Mouse (Mus musculus): Measurements from ENCODE around the gene Stpg2. TPM values are rescaled to one million over a fixed set of nuclear protein-coding genes. Genes with fewer than 3 reads are reported as not detected.
"Not testable (repeated sequence)": the region's sequence is repeated elsewhere in the genome, so short reads cannot be mapped to it uniquely, and the experiment has no call there.

Stpg2 gene
- polyA plus RNA-seq, 1 experiment from 2014 or later = 0.11 TPM

GRCm38 (mm10) chr3:139665047-139665446 lies 459.6 kb downstream of the Stpg2 start:
- Histone ChIP-seq H3K27ac (replicated peaks) (no peak overlapping the region), H3K4me3 (no peak overlapping the region), H3K27me3 (no peaks in the 10 kb centered on the region), H3K9ac (replicated peaks) (no peak overlapping the region), H3K4me1 (no peaks in the 10 kb centered on the region), H3K36me3 (no peaks in the 10 kb centered on the region), H3K4me2 (replicated peaks) (no peak overlapping the region), H3K9me3 (no peaks in the 10 kb centered on the region)
- WGBS = 100% methylated on average over 3 of the region's 3 CpGs
- ATAC-seq (ENCODE audit: low FRiP score, low read depth) = no peak

- H3K27me3 ChIP-seq = no peaks in the 10 kb centered on the region
- H3K27ac ChIP-seq (replicated peaks) = no peak overlapping the region
- ATAC-seq (ENCODE audit: low FRiP score, low read depth) = no peak
- no peak overlapping the region for H3K9ac ChIP-seq (replicated peaks)
- H3K4me1 ChIP-seq = no peaks in the 10 kb centered on the region
- H3K4me2 ChIP-seq (replicated peaks) = no peak overlapping the region
- H3K36me3 ChIP-seq = no peaks in the 10 kb centered on the region
- H3K4me3 ChIP-seq = no peak overlapping the region
- 88% methylated on average over 3 of the region's 3 CpGs for WGBS
- no peaks in the 10 kb centered on the region for H3K9me3 ChIP-seq
Measured at GRCm38 (mm10) chr3:139676192-139676591, 470.7 kb downstream of the Stpg2 start.

- Histone ChIP-seq H3K27ac (replicated peaks) (no peak overlapping the region), H3K27me3 (no peaks in the 10 kb centered on the region), H3K4me1 (no peaks in the 10 kb centered on the region), H3K4me3 (no peak overlapping the region), H3K36me3 (no peaks in the 10 kb centered on the region), H3K9me3 (no peaks in the 10 kb centered on the region), H3K9ac (replicated peaks) (no peak overlapping the region), H3K4me2 (replicated peaks) (no peak overlapping the region)
- no peak for ATAC-seq (ENCODE audit: low FRiP score, low read depth)
- 93% methylated on average over 1 of the region's 1 CpGs for WGBS
Measured at GRCm38 (mm10) chr3:139676723-139677122, 471.2 kb downstream of the Stpg2 start.

- H3K27ac ChIP-seq (replicated peaks); H3K9me3 ChIP-seq; H3K27me3 ChIP-seq; H3K4me1 ChIP-seq; ATAC-seq (ENCODE audit: low FRiP score, low read depth); H3K4me2 ChIP-seq (replicated peaks); H3K9ac ChIP-seq (replicated peaks); H3K4me3 ChIP-seq; H3K36me3 ChIP-seq: not testable (repeated sequence)
- WGBS = 89% methylated on average over 3 of the region's 3 CpGs
Measured at GRCm38 (mm10) chr3:139704238-139704637, 498.7 kb downstream of the Stpg2 start.

- not testable (repeated sequence) for H3K9me3 ChIP-seq; H3K9ac ChIP-seq (replicated peaks); H3K4me2 ChIP-seq (replicated peaks); H3K27ac ChIP-seq (replicated peaks); H3K4me3 ChIP-seq; ATAC-seq (ENCODE audit: low FRiP score, low read depth); H3K36me3 ChIP-seq; H3K27me3 ChIP-seq; H3K4me1 ChIP-seq
- WGBS = 94% methylated on average over 4 of the region's 4 CpGs
Measured at GRCm38 (mm10) chr3:139707396-139707795, 501.9 kb downstream of the Stpg2 start.

GRCm38 (mm10) chr3:139709794-139710193 lies 504.3 kb downstream of the Stpg2 start:
- H3K4me3 ChIP-seq = no peak overlapping the region
- no peak for ATAC-seq (ENCODE audit: low FRiP score, low read depth)
- WGBS = 87% methylated on average over 4 of the region's 4 CpGs
- H3K9me3 ChIP-seq = no peaks in the 10 kb centered on the region
- H3K4me2 ChIP-seq (replicated peaks) = no peak overlapping the region
- H3K36me3 ChIP-seq = no peaks in the 10 kb centered on the region
- H3K4me1 ChIP-seq = no peaks in the 10 kb centered on the region
- H3K27me3 ChIP-seq = no peaks in the 10 kb centered on the region
- no peak overlapping the region for H3K27ac ChIP-seq (replicated peaks)
- H3K9ac ChIP-seq (replicated peaks) = no peak overlapping the region

GRCm38 (mm10) chr3:139728751-139729150 lies 523.3 kb downstream of the Stpg2 start:
- Histone ChIP-seq H3K36me3 (no peaks in the 10 kb centered on the region), H3K27me3 (no peaks in the 10 kb centered on the region), H3K9me3 (no peaks in the 10 kb centered on the region), H3K4me2 (replicated peaks) (no peak overlapping the region), H3K4me3 (no peak overlapping the region), H3K9ac (replicated peaks) (no peak overlapping the region), H3K4me1 (no peaks in the 10 kb centered on the region), H3K27ac (replicated peaks) (no peak overlapping the region)
- no peak for ATAC-seq (ENCODE audit: low FRiP score, low read depth)
- 92% methylated on average over 7 of the region's 7 CpGs for WGBS

- 88% methylated on average over 5 of the region's 5 CpGs for WGBS
- no peaks in the 10 kb centered on the region for H3K27me3 ChIP-seq
- no peaks in the 10 kb centered on the region for H3K4me1 ChIP-seq
- H3K4me2 ChIP-seq (replicated peaks) = no peak overlapping the region
- H3K9ac ChIP-seq (replicated peaks) = no peak overlapping the region
- ATAC-seq (ENCODE audit: low FRiP score, low read depth) = no peak
- no peaks in the 10 kb centered on the region for H3K36me3 ChIP-seq
- no peaks in the 10 kb centered on the region for H3K9me3 ChIP-seq
- no peak overlapping the region for H3K4me3 ChIP-seq
- no peak overlapping the region for H3K27ac ChIP-seq (replicated peaks)
Measured at GRCm38 (mm10) chr3:139729248-139729647, 523.8 kb downstream of the Stpg2 start.

- H3K4me3 ChIP-seq = no peak overlapping the region
- H3K9ac ChIP-seq (replicated peaks) = no peak overlapping the region
- WGBS = 90% methylated on average over 2 of the region's 2 CpGs
- no peak overlapping the region for H3K27ac ChIP-seq (replicated peaks)
- ATAC-seq (ENCODE audit: low FRiP score, low read depth) = no peak
- H3K27me3 ChIP-seq = no peaks in the 10 kb centered on the region
- no peak overlapping the region for H3K4me2 ChIP-seq (replicated peaks)
- no peaks in the 10 kb centered on the region for H3K9me3 ChIP-seq
- no peaks in the 10 kb centered on the region for H3K4me1 ChIP-seq
- H3K36me3 ChIP-seq = no peaks in the 10 kb centered on the region
Measured at GRCm38 (mm10) chr3:139733156-139733555, 527.7 kb downstream of the Stpg2 start.

- no peaks in the 10 kb centered on the region for H3K9me3 ChIP-seq
- no peak overlapping the region for H3K9ac ChIP-seq (replicated peaks)
- no peak overlapping the region for H3K4me2 ChIP-seq (replicated peaks)
- no peak overlapping the region for H3K4me3 ChIP-seq
- no peaks in the 10 kb centered on the region for H3K27me3 ChIP-seq
- no peaks in the 10 kb centered on the region for H3K36me3 ChIP-seq
- no peak overlapping the region for H3K27ac ChIP-seq (replicated peaks)
- no peaks in the 10 kb centered on the region for H3K4me1 ChIP-seq
- ATAC-seq (ENCODE audit: low FRiP score, low read depth) = no peak
- WGBS = 92% methylated on average over 4 of the region's 4 CpGs
Measured at GRCm38 (mm10) chr3:139739388-139739787, 533.9 kb downstream of the Stpg2 start.

Other genes starting within 250 kb of the Stpg2 start
- 70.2 and 72.7 TPM in 2 replicates for gene Rap1gds1, start 130.5 kb upstream of the Stpg2 start, polyA plus RNA-seq (2016; fragmentation: Nextera tagmentation; extraction: Ambion mirVana)